Mouse (Mus musculus): Measurements from ENCODE around the gene Mfap3l. TPM values are rescaled to one million over a fixed set of nuclear protein-coding genes. Genes with fewer than 3 reads are reported as not detected.

Gene Mfap3l
- polyA plus RNA-seq, 1 experiment from 2014 or later: 2.6 TPM

Other genes starting within 250 kb of the Mfap3l start
- not detected in 2 replicates for gene Gm10283, start 129.6 kb upstream of the Mfap3l start, polyA plus RNA-seq (2016; fragmentation: Nextera tagmentation; extraction: Ambion mirVana)
- gene Aadat, start 126.9 kb upstream of the Mfap3l start, polyA plus RNA-seq (2016; fragmentation: Nextera tagmentation; extraction: Ambion mirVana): 0.68 and 1.1 TPM in 2 replicates